Mouse (Mus musculus) midbrain, embryonic 15.5 days (tissue): ENCODE results near the gene Atp2b2. TPM values are rescaled to one million over a fixed set of nuclear protein-coding genes. Genes with fewer than 3 reads are reported as not detected.

Source experiments
- ATAC-seq: fragments of 200-750 bp; cut with Nextera tagmentation; replicated peaks from 2 replicates; pipeline ENCODE4 v1.8.0; 2017; ENCODE audit warnings: moderate TSS enrichment
- H3K27ac ChIP-seq: fragments of 300-500 bp; sonication (generic); 2 replicates; pipeline ENCODE4 v1.5.1; 2015; ENCODE audit warnings: mild to moderate bottlenecking, inconsistent platforms
- H3K27me3 ChIP-seq: fragments of 300-500 bp; sonication (generic); replicated peaks from 2 replicates; pipeline ENCODE4 v1.6.1; 2015; ENCODE audit warnings: inconsistent platforms
- H3K36me3 ChIP-seq: fragments of 300-500 bp; sonication (generic); replicated peaks from 2 replicates; pipeline ENCODE4 v1.6.1; 2015; ENCODE audit warnings: inconsistent platforms
- H3K4me1 ChIP-seq: fragments of 300-500 bp; sonication (generic); 2 replicates; pipeline ENCODE4 v1.6.1; 2015; ENCODE audit warnings: inconsistent platforms
- H3K4me2 ChIP-seq: fragments of 300-500 bp; sonication (generic); 2 replicates; pipeline ENCODE4 v1.6.1; 2015; ENCODE audit warnings: inconsistent platforms, mild to moderate bottlenecking, moderate library complexity
- H3K4me3 ChIP-seq: fragments of 300-500 bp; sonication (generic); 2 replicates; pipeline ENCODE4 v1.5.1; 2015; ENCODE audit warnings: mild to moderate bottlenecking, inconsistent platforms
- H3K9ac ChIP-seq: fragments of 300-500 bp; sonication (generic); 2 replicates; pipeline ENCODE4 v1.6.1; 2015; ENCODE audit warnings: mild to moderate bottlenecking, inconsistent platforms
- H3K9me3 ChIP-seq: fragments of 300-500 bp; sonication (generic); 2 replicates; pipeline ENCODE4 v1.6.1; 2016; ENCODE audit warnings: inconsistent platforms
- WGBS: fragments of 180-500 bp; shearing (Covaris S2); methylation state at CpG from one replicate; pipeline ENCODE4 v1.1.7; 2015; ENCODE audit warnings: mixed read lengths; 5-methylcytosine and 5-hydroxymethylcytosine counted together
- polyA plus RNA-seq: library from polyadenylated mRNA; unstranded; fragments of >200 nt; fragmentation: Nextera tagmentation; extraction: Ambion mirVana; gene quantifications from 2 replicates; pipeline ENCODE4 v1.2.1, GENCODE M21; 2015

Atp2b2 gene
- polyA plus RNA-seq, 1 experiment from 2014 or later = 25.9 TPM

DNA sequence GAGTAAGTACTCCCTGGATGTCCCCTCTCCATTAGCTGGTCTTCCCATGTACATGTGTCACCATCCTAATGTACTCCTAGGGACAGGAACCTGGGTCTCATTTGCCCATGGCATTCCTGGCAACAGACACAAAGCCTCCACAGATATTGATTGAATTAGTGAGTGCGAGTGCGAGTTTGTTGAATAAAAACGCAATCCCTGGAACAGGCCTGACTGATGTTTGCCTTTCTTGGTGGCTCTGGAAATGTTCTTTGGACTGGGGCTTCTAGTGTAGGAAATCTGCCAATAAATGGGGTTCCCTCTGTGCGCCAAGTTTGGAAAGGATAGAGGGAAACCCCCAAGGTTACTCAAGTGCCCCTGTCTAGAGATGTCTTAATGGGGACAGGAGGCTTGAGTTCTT is 146.4 kb downstream of the Atp2b2 start:
- Histone ChIP-seq H3K9me3 (no peaks in the 10 kb centered on the region), H3K27ac (no peak overlapping the region), H3K36me3 (no peaks in the 10 kb centered on the region), H3K4me1 (peaks cover 8% of the 10 kb centered on the region), H3K27me3 (no peaks in the 10 kb centered on the region), H3K4me2 (no peak overlapping the region), H3K4me3 (no peak overlapping the region), H3K9ac (no peak overlapping the region)
- WGBS = 88% methylated on average over 4 of the region's 4 CpGs
- no peak for ATAC-seq

DNA sequence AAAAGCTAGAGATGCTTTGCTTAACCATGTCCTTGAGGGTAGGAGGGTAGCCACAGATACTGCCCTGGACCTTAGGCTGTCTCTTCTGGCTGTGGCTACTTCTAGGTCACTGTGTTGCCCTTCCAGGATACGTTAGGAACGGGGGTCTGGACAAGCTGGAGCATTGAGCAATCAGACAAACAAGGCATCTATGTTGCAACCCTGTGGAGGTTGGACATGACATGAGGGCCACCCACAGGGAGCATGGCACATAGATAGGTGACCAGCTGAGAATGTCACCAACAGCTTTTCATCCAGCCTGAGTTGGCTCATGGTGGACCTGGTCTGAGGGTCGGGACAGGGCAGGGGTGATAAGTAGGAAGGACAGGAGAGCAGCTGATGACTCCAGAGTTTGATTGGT is 148.4 kb downstream of the Atp2b2 start:
- H3K4me1 ChIP-seq = peaks cover 21% of the 10 kb centered on the region
- no peaks in the 10 kb centered on the region for H3K9me3 ChIP-seq
- no peak overlapping the region for H3K4me3 ChIP-seq
- no peak overlapping the region for H3K27ac ChIP-seq
- WGBS = 87% methylated on average over 3 of the region's 3 CpGs
- H3K36me3 ChIP-seq = no peaks in the 10 kb centered on the region
- no peak for ATAC-seq
- no peak overlapping the region for H3K9ac ChIP-seq
- no peaks in the 10 kb centered on the region for H3K27me3 ChIP-seq
- no peak overlapping the region for H3K4me2 ChIP-seq

GRCm38 (mm10) chr6:113892091-113892674 is 150.2 kb downstream of the Atp2b2 start:
- Histone ChIP-seq H3K4me3 (peak overlapping the region; percentile 66), H3K27ac (0 out of 2 replicates have a peak overlapping the region, but pooled peaks have one; percentile 89), H3K9ac (peak overlapping the region; percentile 72; the same call in 1 of the 2 replicates), H3K4me2 (peak overlapping the region; percentile 81), H3K36me3 (no peaks in the 10 kb centered on the region), H3K27me3 (no peaks in the 10 kb centered on the region), H3K9me3 (no peaks in the 10 kb centered on the region), H3K4me1 (peaks cover 27% of the 10 kb centered on the region)
- peak; percentile 9; the same call in 1 of the 2 replicates for ATAC-seq
- 36% methylated on average over 13 of the region's 13 CpGs for whole genome bisulfite sequencing

DNA sequence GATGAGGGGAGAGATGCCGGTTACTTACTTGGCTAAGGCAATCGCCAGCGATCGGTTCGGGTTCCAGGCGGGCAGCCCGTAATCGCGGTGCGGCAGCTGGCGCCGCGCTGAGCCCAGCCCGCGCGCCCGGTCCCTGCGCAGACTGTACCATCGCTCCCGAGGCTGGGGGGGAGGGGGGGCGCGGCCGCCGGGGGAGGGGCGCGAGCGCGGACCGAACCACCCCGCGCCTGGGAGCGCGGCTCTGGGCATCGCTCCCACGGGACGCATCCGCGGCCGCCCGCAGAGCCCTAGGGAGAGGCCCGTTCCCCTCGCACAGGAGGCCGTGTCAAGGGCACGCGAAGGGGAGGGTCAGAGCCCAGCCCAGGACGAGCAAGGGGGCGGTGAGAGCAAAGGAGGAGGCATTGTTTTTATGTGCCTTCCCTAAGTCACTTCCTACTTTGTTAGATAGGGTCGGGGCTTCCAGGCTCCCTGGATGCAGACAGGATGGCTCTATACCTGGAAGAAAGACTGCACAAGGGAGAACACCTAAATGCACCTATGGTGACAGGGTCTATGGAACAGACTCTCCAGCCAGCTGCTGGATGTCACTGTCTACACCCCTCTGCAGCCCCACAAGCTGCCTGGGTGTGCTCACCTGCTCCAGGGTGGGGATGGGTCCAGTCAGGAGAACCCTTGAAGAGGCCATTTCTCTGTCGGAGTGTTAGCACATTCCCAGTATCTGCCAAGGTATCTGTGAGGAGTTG is 151.0 kb downstream of the Atp2b2 start:
- Histone ChIP-seq H3K4me1 (peaks cover 27% of the 10 kb centered on the region), H3K9me3 (no peaks in the 10 kb centered on the region), H3K27me3 (no peaks in the 10 kb centered on the region), H3K4me3 (peak overlapping the region; percentile 66), H3K27ac (peak overlapping the region; percentile 89), H3K4me2 (peak overlapping the region; percentile 81), H3K9ac (peak overlapping the region; percentile 72), H3K36me3 (no peaks in the 10 kb centered on the region)
- ATAC-seq = peak; percentile 80
- WGBS = under 1% methylated on average over 40 of the region's 49 CpGs

DNA sequence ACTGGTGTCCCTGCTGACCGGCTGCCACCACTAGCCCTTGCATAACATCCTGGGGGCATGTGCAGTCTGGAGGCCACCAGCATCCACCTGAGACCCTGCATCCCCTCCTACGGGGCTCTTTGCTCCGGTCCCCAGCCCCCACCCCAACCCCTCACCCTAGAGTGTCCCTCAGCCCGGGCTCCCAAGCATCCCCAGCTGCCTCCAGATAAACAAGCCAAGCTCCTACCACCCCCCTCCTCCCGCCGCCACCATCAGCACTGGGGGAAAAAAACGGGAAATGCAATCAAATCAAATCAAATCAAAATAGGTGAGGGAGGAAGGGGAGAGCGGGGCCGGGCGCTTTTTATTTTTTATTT is 151.6 kb downstream of the Atp2b2 start:
- peak overlapping the region; percentile 81 for H3K4me2 ChIP-seq
- H3K27ac ChIP-seq = peak overlapping the region; percentile 89
- H3K4me1 ChIP-seq = peaks cover 27% of the 10 kb centered on the region
- no peaks in the 10 kb centered on the region for H3K27me3 ChIP-seq
- ATAC-seq = peak; percentile 49
- H3K36me3 ChIP-seq = no peaks in the 10 kb centered on the region
- no peaks in the 10 kb centered on the region for H3K9me3 ChIP-seq
- 0% methylated on average over 10 of the region's 10 CpGs for WGBS
- H3K4me3 ChIP-seq = peak overlapping the region; percentile 66
- peak overlapping the region; percentile 72 for H3K9ac ChIP-seq

DNA sequence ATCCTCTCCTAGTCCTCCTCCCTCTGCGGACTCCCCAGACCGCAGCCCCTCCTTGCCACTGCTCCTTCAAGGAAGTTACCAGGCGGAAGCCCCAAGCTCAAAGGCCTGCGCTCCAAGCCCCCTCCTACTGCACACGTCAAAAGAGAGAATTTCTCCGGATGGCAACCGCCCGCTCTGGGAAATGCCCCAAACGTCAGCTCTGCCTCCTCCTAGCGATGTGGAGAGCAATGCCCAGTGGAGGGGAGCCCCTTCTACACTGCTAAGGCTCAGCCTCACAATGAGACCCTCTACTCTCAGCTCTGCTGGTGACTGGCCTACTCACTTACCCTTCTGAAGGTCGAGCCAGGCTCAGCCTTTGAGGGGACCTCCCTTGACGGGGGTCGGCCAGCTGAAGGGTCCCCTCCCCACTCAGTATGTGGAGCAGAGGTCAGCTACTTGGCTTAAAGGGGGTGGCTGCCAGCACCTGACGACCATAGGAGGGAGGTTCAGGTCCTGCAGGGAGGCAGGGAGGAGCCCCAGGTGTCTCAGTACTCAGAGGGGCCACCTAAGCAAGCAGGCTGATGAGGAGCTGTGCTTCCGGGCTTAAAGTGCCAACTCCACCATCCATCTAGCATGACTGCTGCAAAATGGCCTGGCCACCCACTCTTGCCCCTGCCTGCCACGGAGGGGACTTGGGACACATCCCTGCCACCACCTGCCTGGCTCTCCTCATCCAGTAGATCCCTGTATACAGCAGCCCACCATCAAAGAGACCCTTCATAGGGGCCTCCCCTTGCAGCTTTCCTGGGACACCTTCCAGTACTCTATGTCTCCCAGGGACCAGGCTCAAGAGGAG is 152.2 kb downstream of the Atp2b2 start:
- Histone ChIP-seq H3K27ac (peak overlapping the region; percentile 89), H3K9ac (peak overlapping the region; percentile 72), H3K27me3 (no peaks in the 10 kb centered on the region), H3K4me3 (peak overlapping the region; percentile 66), H3K36me3 (no peaks in the 10 kb centered on the region), H3K4me2 (peak overlapping the region; percentile 81), H3K9me3 (no peaks in the 10 kb centered on the region), H3K4me1 (peaks cover 27% of the 10 kb centered on the region)
- peak; percentile 55 for ATAC-seq
- 9% methylated on average over 16 of the region's 16 CpGs for WGBS

- ATAC-seq = no peak
- 71% methylated on average over 3 of the region's 3 CpGs for WGBS
- Histone ChIP-seq H3K4me1 (peaks cover 27% of the 10 kb centered on the region), H3K9ac (peak overlapping the region; percentile 72; the same call in 1 of the 2 replicates), H3K36me3 (no peaks in the 10 kb centered on the region), H3K4me2 (peak overlapping the region; percentile 81), H3K27ac (no peak overlapping the region), H3K4me3 (peak overlapping the region; percentile 66; the same call in 1 of the 2 replicates), H3K9me3 (no peaks in the 10 kb centered on the region), H3K27me3 (no peaks in the 10 kb centered on the region)
Observed at GRCm38 (mm10) chr6:113889180-113889579, 153.2 kb downstream of the Atp2b2 start.

- Histone ChIP-seq H3K4me3 (no peak overlapping the region), H3K4me2 (no peak overlapping the region), H3K36me3 (no peaks in the 10 kb centered on the region), H3K27me3 (no peaks in the 10 kb centered on the region), H3K27ac (no peak overlapping the region), H3K9me3 (no peaks in the 10 kb centered on the region), H3K4me1 (peaks cover 27% of the 10 kb centered on the region), H3K9ac (no peak overlapping the region)
- no peak for ATAC-seq
Observed at GRCm38 (mm10) chr6:113886886-113887285, 155.5 kb downstream of the Atp2b2 start.

DNA sequence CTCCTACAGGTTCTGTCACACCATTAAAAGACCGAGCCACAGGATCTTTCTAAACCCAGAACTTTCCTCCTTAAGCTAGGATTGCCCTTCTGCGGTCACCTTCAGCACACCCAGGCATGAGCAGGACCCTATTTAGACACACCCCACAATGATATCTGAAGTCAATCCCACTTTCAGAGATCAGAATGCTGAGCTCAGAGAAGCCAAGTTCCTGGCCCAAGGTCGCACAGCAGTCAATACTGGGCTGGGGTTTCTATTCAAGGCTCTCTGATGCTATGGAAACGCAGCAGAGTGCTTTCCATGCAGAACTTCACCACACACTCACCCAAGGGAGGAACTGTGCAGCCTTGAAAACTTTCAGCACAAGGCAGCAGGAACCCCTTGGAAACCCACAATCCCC is 157.6 kb downstream of the Atp2b2 start:
- Histone ChIP-seq H3K4me3 (no peak overlapping the region), H3K36me3 (no peaks in the 10 kb centered on the region), H3K27ac (no peak overlapping the region), H3K4me1 (peaks cover 18% of the 10 kb centered on the region), H3K9me3 (no peaks in the 10 kb centered on the region), H3K27me3 (no peaks in the 10 kb centered on the region), H3K9ac (no peak overlapping the region), H3K4me2 (no peak overlapping the region)
- no peak for ATAC-seq
- WGBS = 73% methylated on average over 4 of the region's 4 CpGs

DNA sequence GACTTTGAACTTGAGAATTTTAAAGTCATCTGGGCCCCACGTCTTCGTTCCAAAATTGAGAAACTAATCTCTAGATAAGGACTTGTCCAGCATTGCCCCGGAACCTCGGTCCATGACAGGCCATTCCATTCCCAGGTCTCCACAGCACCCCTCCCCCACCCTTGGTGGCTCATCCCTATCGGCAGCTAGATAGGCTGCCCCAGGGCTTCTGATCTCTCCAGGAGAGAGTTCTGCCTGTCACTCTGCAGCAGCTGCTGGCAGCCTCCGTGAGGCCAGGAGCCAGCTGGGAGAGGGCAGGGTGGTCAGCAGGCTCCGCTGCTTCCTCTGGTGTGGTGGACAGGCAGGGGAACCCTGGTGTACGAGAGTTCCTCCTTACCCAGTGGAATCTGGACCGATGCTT is 159.2 kb downstream of the Atp2b2 start:
- WGBS = 50% methylated on average over 9 of the region's 9 CpGs
- no peaks in the 10 kb centered on the region for H3K36me3 ChIP-seq
- H3K4me2 ChIP-seq = no peak overlapping the region
- H3K27me3 ChIP-seq = no peaks in the 10 kb centered on the region
- ATAC-seq = no peak
- no peak overlapping the region for H3K4me3 ChIP-seq
- H3K4me1 ChIP-seq = peaks cover 5% of the 10 kb centered on the region
- no peaks in the 10 kb centered on the region for H3K9me3 ChIP-seq
- no peak overlapping the region for H3K27ac ChIP-seq
- no peak overlapping the region for H3K9ac ChIP-seq

GRCm38 (mm10) chr6:113882396-113882795 is 160.0 kb downstream of the Atp2b2 start:
- no peaks in the 10 kb centered on the region for H3K9me3 ChIP-seq
- ATAC-seq = no peak
- H3K4me1 ChIP-seq = peaks cover 5% of the 10 kb centered on the region
- 77% methylated on average over 7 of the region's 7 CpGs for WGBS
- H3K4me3 ChIP-seq = no peak overlapping the region
- H3K9ac ChIP-seq = no peak overlapping the region
- no peak overlapping the region for H3K27ac ChIP-seq
- H3K4me2 ChIP-seq = no peak overlapping the region
- no peaks in the 10 kb centered on the region for H3K36me3 ChIP-seq
- H3K27me3 ChIP-seq = no peaks in the 10 kb centered on the region

DNA sequence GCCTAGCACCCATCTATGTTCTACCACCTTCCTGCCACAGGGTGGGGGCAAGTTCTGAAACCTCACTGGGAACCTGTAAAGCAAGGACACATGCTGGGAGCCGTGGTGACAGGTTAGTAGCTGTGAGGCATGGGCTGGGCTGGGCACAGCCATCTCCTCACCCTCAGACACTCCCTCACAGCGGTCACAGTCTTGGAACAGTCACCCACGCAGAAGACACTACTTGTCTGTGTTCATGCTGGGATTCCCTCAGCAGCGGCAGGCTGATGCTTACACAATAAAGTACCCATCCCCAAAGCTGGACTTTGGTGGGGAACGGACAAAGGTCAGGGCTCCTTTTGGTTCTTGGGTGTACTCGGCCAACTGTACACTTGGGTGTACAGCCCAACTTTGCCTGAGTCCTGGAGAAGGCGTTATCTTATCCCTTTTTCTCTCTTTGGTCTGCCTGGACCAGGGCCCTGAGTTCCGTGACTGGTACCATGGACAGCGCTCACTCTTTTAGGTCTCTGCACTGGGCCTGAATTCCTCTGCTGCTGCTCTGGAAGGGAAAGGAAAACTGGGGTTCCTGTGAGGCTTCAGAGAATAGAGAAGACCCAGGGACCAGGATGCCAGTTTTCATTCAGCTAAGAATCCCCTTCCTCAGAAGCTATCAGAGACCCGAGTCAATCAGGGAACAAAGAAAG is 160.7 kb downstream of the Atp2b2 start:
- ATAC-seq = no peak
- WGBS = 52% methylated on average over 10 of the region's 10 CpGs
- Histone ChIP-seq H3K4me3 (no peak overlapping the region), H3K27me3 (no peaks in the 10 kb centered on the region), H3K9ac (no peak overlapping the region), H3K27ac (no peak overlapping the region), H3K4me2 (no peak overlapping the region), H3K4me1 (peaks cover 5% of the 10 kb centered on the region), H3K9me3 (no peaks in the 10 kb centered on the region), H3K36me3 (no peaks in the 10 kb centered on the region)
